Mouse (Mus musculus) megakaryocyte, adult 5-6 weeks (primary cell): ENCODE measurements around the gene Rsl1. TPM values are rescaled to one million over a fixed set of nuclear protein-coding genes. Genes with fewer than 3 reads are reported as not detected.
A peak's percentile ranks its signal among the peaks of the same experiment; 100 is the strongest.

Source experiments
- ATAC-seq: 2 replicates; pipeline ENCODE4 v1.8.0; 2016; ENCODE audit warnings: mild to moderate bottlenecking, inconsistent platforms; ENCODE audit not compliant: poor library complexity, severe bottlenecking
- total RNA-seq, 2 experiments: library from RNA; stranded (forward) in 1 of 2; stranded (reverse) in 1 of 2; fragments of 153-499, 151-499 nt in 1 of 2; fragments of 221-1000, 200-1000 nt in 1 of 2; gene quantifications; 2 replicates each; pipeline versions ENCODE4 v1.2.3 to v1.2.4; 2015 to 2017

Gene Rsl1
- 6.5 and 7.5 TPM in 2 replicates for total RNA-seq (2015)
- total RNA-seq (2017), result 5.0 and 5.4 TPM in 2 replicates

DNA sequence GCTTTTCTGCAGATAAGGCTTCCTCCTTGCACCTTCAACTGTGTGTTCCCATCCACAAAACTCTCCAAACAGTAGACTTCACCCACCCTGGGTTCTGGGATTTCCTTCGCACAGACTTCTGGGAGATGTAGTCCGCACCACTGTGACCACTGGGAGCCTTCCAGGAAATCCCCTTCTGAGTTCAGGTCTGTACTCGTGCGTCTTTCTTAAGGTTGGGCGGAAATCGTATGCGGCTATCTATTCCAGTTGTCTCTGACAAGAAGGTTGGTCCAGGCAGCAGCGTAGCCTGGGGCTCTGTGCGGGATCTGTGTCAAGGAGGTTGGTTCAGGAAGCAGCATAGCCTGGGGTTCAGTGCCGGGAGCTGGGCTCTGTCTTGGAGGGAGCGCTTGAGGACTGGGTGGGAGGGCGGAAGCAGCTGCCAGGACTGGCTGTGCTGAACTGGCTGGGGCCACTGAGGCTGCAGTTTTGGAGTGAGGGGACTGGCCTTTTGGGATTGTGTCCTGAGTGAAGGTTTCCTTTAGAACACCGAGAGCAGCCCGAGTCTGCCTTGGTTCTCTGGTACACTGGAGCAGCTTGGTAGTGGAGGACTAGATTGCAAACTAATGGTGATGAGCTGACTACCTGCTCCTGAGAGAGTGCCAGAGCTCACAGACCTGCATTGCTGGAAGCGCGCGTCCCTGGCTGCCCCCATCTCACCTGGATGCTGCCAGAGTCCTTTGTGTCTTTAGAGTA lies at the start of gene Rsl1:
TSS of gene Rsl1 (plus strand) at position 192 of the 732 bp plus-strand sequence.
- peak; percentile 92 for ATAC-seq

GRCm38 (mm10) chr13:67124460-67124859 lies 48.5 kb upstream of the Rsl1 start:
- no peak for ATAC-seq

- 0 out of 2 replicates have a peak, but pooled peaks have one; percentile 1 for ATAC-seq
These were observed 45.5 kb upstream of the Rsl1 start for GRCm38 (mm10) chr13:67127507-67127906.

- peak; percentile 95 for ATAC-seq
These were observed 44.8 kb upstream of the Rsl1 start for GRCm38 (mm10) chr13:67128038-67128721.

- ATAC-seq, result 0 out of 2 replicates have a peak, but pooled peaks have one; percentile 24
These were observed 6.9 kb upstream of the Rsl1 start for GRCm38 (mm10) chr13:67166122-67166521.

GRCm38 (mm10) chr13:67173723-67174055 lies 707 bp downstream of the Rsl1 start:
- ATAC-seq, result no peak

- peak; percentile 97 for ATAC-seq
These were observed 21.4 kb downstream of the Rsl1 start, which contains the start of gene Zfp455 for GRCm38 (mm10) chr13:67194340-67194894. Zfp455 (plus strand) TSS chr13:67194506.

GRCm38 (mm10) chr13:67201656-67202055 lies 28.7 kb downstream of the Rsl1 start:
- no peak for ATAC-seq

GRCm38 (mm10) chr13:67214015-67214607 lies 41.1 kb downstream of the Rsl1 start:
- ATAC-seq, result peak; percentile 67

Other genes starting within 250 kb of the Rsl1 start
- 4.2 and 6.2 TPM in 2 replicates for gene Zfp712, start 112.0 kb upstream of the Rsl1 start, total RNA-seq (2015)
- gene Zfp712, start 112.0 kb upstream of the Rsl1 start, total RNA-seq (2017), result 4.3 and 5.5 TPM in 2 replicates
- gene Zfp708, start 75.2 kb upstream of the Rsl1 start, total RNA-seq (2015), result 1.4 and 2.5 TPM in 2 replicates
- 0.95 and 1.4 TPM in 2 replicates for gene Zfp708, start 75.2 kb upstream of the Rsl1 start, total RNA-seq (2017)
- gene Gm28557, start 64.6 kb upstream of the Rsl1 start, total RNA-seq (2015), result 0.62 and 2.7 TPM in 2 replicates
- 3.4 and 4.3 TPM in 2 replicates for gene Gm28557, start 64.6 kb upstream of the Rsl1 start, total RNA-seq (2017)
- 0.78 and 0.85 TPM in 2 replicates for gene Rslcan18, start 56.9 kb upstream of the Rsl1 start, total RNA-seq (2015)
- 0.22 TPM in 1 of 2 replicates, not detected in the other for gene Rslcan18, start 56.9 kb upstream of the Rsl1 start, total RNA-seq (2017)
- 2.1 and 2.9 TPM in 2 replicates for gene Zfp759, start 51.5 kb upstream of the Rsl1 start, total RNA-seq (2015)
- gene Zfp759, start 51.5 kb upstream of the Rsl1 start, total RNA-seq (2017), result 3.1 and 4.2 TPM in 2 replicates
- gene Zfp455, start 21.3 kb downstream of the Rsl1 start, total RNA-seq (2015), result 2.7 and 3.6 TPM in 2 replicates
- gene Zfp455, start 21.3 kb downstream of the Rsl1 start, total RNA-seq (2017), result 1.7 and 2.4 TPM in 2 replicates
- gene Zfp458, start 105.3 kb downstream of the Rsl1 start, total RNA-seq (2015), result 4.7 and 5.6 TPM in 2 replicates
- 2.9 and 4.3 TPM in 2 replicates for gene Zfp458, start 105.3 kb downstream of the Rsl1 start, total RNA-seq (2017)
- 0.60 TPM in 1 of 2 replicates, not detected in the other for gene Zfp457, start 133.3 kb downstream of the Rsl1 start, total RNA-seq (2015)
- 0.65 TPM in 1 of 2 replicates, not detected in the other for gene Zfp457, start 133.3 kb downstream of the Rsl1 start, total RNA-seq (2017)
- gene Zfp595, start 159.4 kb downstream of the Rsl1 start, total RNA-seq (2015), result 10.9 and 11.7 TPM in 2 replicates
- gene Zfp595, start 159.4 kb downstream of the Rsl1 start, total RNA-seq (2017), result 8.4 and 8.7 TPM in 2 replicates
- gene Gm28044, start 187.4 kb downstream of the Rsl1 start, total RNA-seq (2015), result 4.0 and 7.5 TPM in 2 replicates
- 17.5 and 18.9 TPM in 2 replicates for gene Gm28044, start 187.4 kb downstream of the Rsl1 start, total RNA-seq (2017)
- gene Zfp953, start 187.4 kb downstream of the Rsl1 start, total RNA-seq (2015), result 14.0 and 14.4 TPM in 2 replicates
- 11.3 and 12.1 TPM in 2 replicates for gene Zfp953, start 187.4 kb downstream of the Rsl1 start, total RNA-seq (2017)
- 1.6 TPM in 1 of 2 replicates, not detected in the other for gene Gm28041, start 202.6 kb downstream of the Rsl1 start, total RNA-seq (2015)
- gene Gm28041, start 202.6 kb downstream of the Rsl1 start, total RNA-seq (2017), result 3.6 and 4.6 TPM in 2 replicates
- 4.5 and 6.4 TPM in 2 replicates for gene Zfp456, start 202.6 kb downstream of the Rsl1 start, total RNA-seq (2015)
- 4.0 and 4.5 TPM in 2 replicates for gene Zfp456, start 202.6 kb downstream of the Rsl1 start, total RNA-seq (2017)
- 18.0 and 18.4 TPM in 2 replicates for gene Zfp429, start 226.6 kb downstream of the Rsl1 start, total RNA-seq (2015)
- gene Zfp429, start 226.6 kb downstream of the Rsl1 start, total RNA-seq (2017), result 13.0 and 14.7 TPM in 2 replicates
- gene Zfp459, start 248.2 kb downstream of the Rsl1 start, total RNA-seq (2015), result 0.30 and 1.5 TPM in 2 replicates
- 0.11 and 1.1 TPM in 2 replicates for gene Zfp459, start 248.2 kb downstream of the Rsl1 start, total RNA-seq (2017)